Mouse (Mus musculus) embryo, embryonic 11.5 days (tissue): ENCODE data around the gene Cabp2.
A peak's percentile ranks its signal among the peaks of the same experiment; 100 is the strongest.
"Not testable (repeated sequence)": the region's sequence is repeated elsewhere in the genome, so short reads cannot be mapped to it uniquely, and the experiment has no call there.

Source experiments
- DNase-seq: peaks from one replicate; pipeline ENCODE4 v3.0.0-alpha.2; 2012; ENCODE audit warnings: low read depth, low spot score

Gene Cabp2

GRCm38 (mm10) chr19:4122411-4123370 is 41.3 kb downstream of the Cabp2 start:
- DNase-seq = no peak

- DNase-seq = no peak
These were observed 43.1 kb downstream of the Cabp2 start for GRCm38 (mm10) chr19:4124432-4124831.

GRCm38 (mm10) chr19:4125268-4125667 is 43.9 kb downstream of the Cabp2 start:
- not testable (repeated sequence) for DNase-seq

- peak; percentile 94 for DNase-seq
These were observed 44.6 kb downstream of the Cabp2 start, which contains the start of gene Aip for GRCm38 (mm10) chr19:4125741-4126696. Gene Aip (minus strand): TSS chr19:4125858.

- DNase-seq = no peak
These were observed 45.5 kb downstream of the Cabp2 start for GRCm38 (mm10) chr19:4126759-4127495.

- no peak for DNase-seq
These were observed 48.1 kb downstream of the Cabp2 start for GRCm38 (mm10) chr19:4129462-4129861.

- DNase-seq = no peak
These were observed 48.7 kb downstream of the Cabp2 start for GRCm38 (mm10) chr19:4130106-4130505.

- no peak for DNase-seq
These were observed 49.7 kb downstream of the Cabp2 start for GRCm38 (mm10) chr19:4131075-4131474.

- DNase-seq = no peak
These were observed 50.4 kb downstream of the Cabp2 start for GRCm38 (mm10) chr19:4131768-4132167.

GRCm38 (mm10) chr19:4134354-4134753 is 53.0 kb downstream of the Cabp2 start:
- DNase-seq = no peak

- DNase-seq = not testable (repeated sequence)
These were observed 54.0 kb downstream of the Cabp2 start for GRCm38 (mm10) chr19:4135229-4135962.

- DNase-seq = not testable (repeated sequence)
These were observed 54.6 kb downstream of the Cabp2 start for GRCm38 (mm10) chr19:4135963-4136345.

- DNase-seq = no peak
These were observed 55.1 kb downstream of the Cabp2 start for GRCm38 (mm10) chr19:4136463-4136862.
